Mouse (Mus musculus) liver, postnatal 0 days (tissue): ENCODE data around the gene Kmt2c.

ENCODE experiments used
- CTCF ChIP-seq: sonication (generic); IDR thresholded peaks from 2 replicates; pipeline ENCODE4 v1.5.1; 2016; ENCODE audit warnings: antibody characterized with exemption, low read depth
- EP300 ChIP-seq: IDR thresholded peaks from 2 replicates; pipeline ENCODE4 v1.6.1; 2016; ENCODE audit warnings: antibody characterized with exemption, low read depth, mild to moderate bottlenecking

DNA sequence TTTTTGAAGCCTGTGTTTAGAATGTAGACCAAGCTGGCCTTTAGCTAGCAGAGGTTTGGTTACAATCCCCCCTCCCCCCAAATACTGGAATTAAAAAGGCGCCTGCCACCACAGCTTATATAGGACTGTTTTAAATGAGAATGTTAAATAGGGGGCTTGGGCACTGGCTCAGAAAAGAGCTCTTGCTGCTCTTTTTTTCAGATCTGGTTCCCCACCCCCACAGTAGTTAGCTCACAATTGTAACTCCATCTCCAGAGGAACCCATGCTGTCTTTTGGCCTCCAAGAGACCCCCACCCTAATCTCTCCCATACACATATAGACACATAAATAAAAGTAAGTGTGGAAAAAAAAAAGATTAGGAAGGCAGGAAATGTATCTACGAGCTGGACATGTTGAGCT lies 37.9 kb upstream of the Kmt2c start:
- no peak for TF ChIP-seq EP300
- no peak for TF ChIP-seq CTCF
